Mouse (Mus musculus) kidney, postnatal 0 days (tissue): ENCODE measurements at regions not wholly inside any gene's neighbourhood (a gene's known extent, or its start where the extent isn't known, plus 50 kb on each side); places are given as distances from the start of the nearest gene placed in this dataset.

Experiments
- ATAC-seq: fragments of 200-750 bp; cut with Nextera tagmentation; replicated peaks from 2 replicates; pipeline ENCODE4 v1.8.0; 2017; ENCODE audit warnings: low read depth, moderate number of reproducible peaks, moderate TSS enrichment, moderate library complexity; ENCODE audit not compliant: low FRiP score
- DNase-seq: peaks from one replicate; pipeline ENCODE4 v3.0.0-alpha.2; 2016; ENCODE audit warnings: low spot score
- H3K27ac ChIP-seq: fragments of 300-500 bp; sonication (generic); 2 replicates; pipeline ENCODE4 v1.5.1; 2014; ENCODE audit warnings: mild to moderate bottlenecking
- H3K27me3 ChIP-seq: fragments of 300-500 bp; sonication (generic); 2 replicates; pipeline ENCODE4 v1.6.1; 2014; ENCODE audit warnings: low read length, mixed read lengths; ENCODE audit not compliant: insufficient read depth
- H3K36me3 ChIP-seq: fragments of 300-500 bp; sonication (generic); 2 replicates; pipeline ENCODE4 v1.6.1; 2014; ENCODE audit warnings: low read length, mixed read lengths; ENCODE audit not compliant: insufficient read depth
- H3K4me1 ChIP-seq: fragments of 300-500 bp; sonication (generic); replicated peaks from 2 replicates; pipeline ENCODE4 v1.6.1; 2014; ENCODE audit warnings: antibody characterized with exemption, low read length, mixed read lengths; ENCODE audit not compliant: insufficient read depth
- H3K4me2 ChIP-seq: fragments of 300-500 bp; sonication (generic); 2 replicates; pipeline ENCODE4 v1.6.1; 2014; ENCODE audit warnings: mild to moderate bottlenecking, low read length, moderate library complexity, mixed read lengths
- H3K4me3 ChIP-seq: fragments of 300-500 bp; sonication (generic); replicated peaks from 2 replicates; pipeline ENCODE4 v1.5.1; 2014; ENCODE audit warnings: low read depth, low read length
- H3K9ac ChIP-seq: fragments of 300-500 bp; sonication (generic); 2 replicates; pipeline ENCODE4 v1.6.1; 2014; ENCODE audit warnings: low read depth, low read length
- H3K9me3 ChIP-seq: fragments of 300-500 bp; sonication (generic); replicated peaks from 2 replicates; pipeline ENCODE4 v1.6.1; 2016; ENCODE audit warnings: low read length, inconsistent platforms, mixed read lengths
- CTCF ChIP-seq: IDR thresholded peaks from 2 replicates; pipeline ENCODE4 v1.5.1; 2016; ENCODE audit warnings: antibody characterized with exemption, low read depth, mild to moderate bottlenecking, moderate library complexity
- WGBS: fragments of 180-500 bp; shearing (Covaris S2); extraction: QIAGEN DNeasy Blood & Tissue Kit; methylation state at CpG from one replicate; pipeline ENCODE4 v1.1.7; 2014; 5-methylcytosine and 5-hydroxymethylcytosine counted together

- TF ChIP-seq CTCF: no peak
- no peak overlapping the region for H3K4me3 ChIP-seq
- H3K9me3 ChIP-seq: no peaks in the 10 kb centered on the region
- no peaks in the 10 kb centered on the region for H3K27me3 ChIP-seq
- DNase-seq (no peak), ATAC-seq (no peak)
- H3K4me1 ChIP-seq: no peaks in the 10 kb centered on the region
- no peaks in the 10 kb centered on the region for H3K36me3 ChIP-seq
- H3K4me2 ChIP-seq: no peak overlapping the region
- H3K9ac ChIP-seq: no peak overlapping the region
- 58% methylated on average over 1 of the region's 1 CpGs for WGBS
- H3K27ac ChIP-seq: no peak overlapping the region
Observed at GRCm38 (mm10) chr14:83747996-83748395, 695.4 kb upstream of the Pcdh17 start.

- Histone ChIP-seq H3K4me2 (no peak overlapping the region), H3K36me3 (no peaks in the 10 kb centered on the region), H3K9me3 (no peaks in the 10 kb centered on the region), H3K9ac (no peak overlapping the region), H3K4me3 (no peak overlapping the region), H3K4me1 (no peaks in the 10 kb centered on the region), H3K27me3 (no peaks in the 10 kb centered on the region), H3K27ac (no peak overlapping the region)
- WGBS: 60% methylated on average over 3 of the region's 3 CpGs
- TF ChIP-seq CTCF: no peak
- DNase-seq: peak; percentile 2
- no peak for ATAC-seq
Observed at GRCm38 (mm10) chr14:83751876-83752275, 691.5 kb upstream of the Pcdh17 start.

GRCm38 (mm10) chr14:83752477-83752876 lies 690.9 kb upstream of the Pcdh17 start:
- no peak for DNase-seq
- Histone ChIP-seq H3K9me3 (no peaks in the 10 kb centered on the region), H3K4me3 (no peak overlapping the region), H3K4me1 (no peaks in the 10 kb centered on the region), H3K27ac (no peak overlapping the region), H3K4me2 (no peak overlapping the region), H3K9ac (no peak overlapping the region), H3K27me3 (no peaks in the 10 kb centered on the region), H3K36me3 (no peaks in the 10 kb centered on the region)
- ATAC-seq: no peak
- TF ChIP-seq CTCF: no peak
